Mouse (Mus musculus) lung, adult 2 months (tissue): ENCODE results near the gene Tbc1d24.

ENCODE experiments used
- CTCF ChIP-seq: fragments of 200-500 bp; IDR thresholded peaks from 2 replicates; pipeline ENCODE4 v1.5.1; 2011; ENCODE audit warnings: mild to moderate bottlenecking, low read length, control low read depth; ENCODE audit not compliant: insufficient read depth
- POLR2A ChIP-seq: fragments of 200-500 bp; IDR thresholded peaks from 2 replicates; pipeline ENCODE4 v1.6.1; 2011; ENCODE audit warnings: low read depth, mild to moderate bottlenecking, control low read depth, low read length, borderline replicate concordance; ENCODE audit errors: extremely low read depth

DNA sequence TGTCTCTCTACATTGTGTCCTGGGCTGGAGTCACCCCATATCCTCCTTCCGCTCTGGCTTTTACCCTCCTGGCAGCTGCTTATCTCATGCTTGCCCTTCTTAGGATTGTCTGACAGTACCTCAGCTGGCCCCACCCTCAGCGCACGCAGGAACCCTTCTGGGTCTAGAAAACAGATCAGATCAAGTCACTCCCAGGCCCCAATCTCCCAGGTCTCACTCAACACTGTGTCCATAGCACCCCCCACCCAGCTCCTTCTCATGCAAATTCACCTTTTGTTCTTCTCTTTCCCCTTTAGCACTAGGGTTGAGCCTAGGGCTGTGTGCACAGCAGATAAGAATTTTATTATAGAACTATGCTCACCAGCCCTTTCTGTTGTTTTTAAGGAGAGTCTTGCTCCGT is 2.3 kb downstream of the Tbc1d24 start:
- TF ChIP-seq CTCF (no peak), POLR2A (no peak)
